Mouse (Mus musculus): ENCODE measurements around the gene Ctu2.
A peak's percentile ranks its signal among the peaks of the same experiment; 100 is the strongest.

The Ctu2 gene

DNA sequence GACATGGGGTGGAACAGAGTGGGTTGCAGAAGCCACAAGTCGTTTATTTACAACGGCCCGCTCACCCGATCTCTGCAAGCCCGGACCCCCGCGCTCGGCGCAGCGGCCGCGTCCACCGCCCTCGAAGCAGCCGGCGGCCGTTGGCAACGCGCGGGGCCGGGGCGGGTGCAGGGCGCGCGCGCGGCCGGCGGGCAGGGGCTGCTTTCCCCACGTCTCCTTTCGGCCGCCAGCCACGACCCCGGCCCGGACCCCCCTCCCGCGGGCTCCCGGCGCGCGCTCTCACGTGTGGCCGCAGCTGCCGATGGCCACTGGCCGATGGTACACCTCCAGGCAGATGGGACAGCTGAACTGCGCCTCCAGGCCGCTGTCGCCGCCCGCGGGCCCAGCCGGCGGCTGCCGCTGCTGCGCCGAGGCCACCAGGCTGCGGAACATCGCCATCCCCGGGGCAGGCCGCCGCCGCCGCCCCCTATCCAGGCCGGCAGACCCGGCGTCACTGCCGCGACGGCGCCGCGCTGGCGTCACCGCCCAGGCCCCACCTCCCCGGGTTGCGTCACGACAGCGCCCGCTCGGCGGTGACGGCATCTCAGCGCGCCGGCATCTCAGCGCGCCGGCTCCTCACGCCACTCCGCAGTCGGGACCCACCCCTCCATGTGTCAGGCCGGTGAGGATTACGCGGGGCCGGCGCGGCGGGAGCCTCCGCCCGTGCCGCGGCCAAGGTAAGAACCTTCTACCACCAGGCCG, at the start of gene Ctu2, which contains the start of gene Rnf166:
Gene Ctu2, plus strand, starts transcription at position 564 of the 741 bp plus-strand sequence.
Gene Rnf166, minus strand, starts transcription at position 485 of the 741 bp plus-strand sequence.
- DNase-seq (ENCODE audit: low spot score in 2 of 2), result peak; percentile 89 to 92

DNA sequence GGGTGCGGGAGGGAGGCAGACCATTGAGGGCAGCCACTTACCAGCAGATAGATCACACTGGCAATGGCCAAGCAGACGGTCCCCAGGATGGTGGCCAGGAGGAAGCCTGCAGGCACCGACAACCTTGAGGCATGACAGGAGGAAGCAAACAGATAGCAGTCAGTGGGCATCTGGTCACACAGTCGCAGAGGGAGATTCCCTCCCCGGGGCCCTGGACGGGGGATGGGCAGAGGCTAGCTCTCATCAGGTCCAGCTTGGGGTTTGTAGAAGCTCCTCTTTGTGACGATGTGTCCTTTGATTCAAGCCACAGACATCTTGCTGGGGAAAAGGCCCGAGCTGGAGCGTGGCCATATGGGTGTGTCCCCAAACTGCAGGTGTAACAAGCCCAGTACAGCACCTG, 49.8 kb upstream of the Ctu2 start:
- DNase-seq (ENCODE audit: low spot score in 2 of 2), result no peak

DNA sequence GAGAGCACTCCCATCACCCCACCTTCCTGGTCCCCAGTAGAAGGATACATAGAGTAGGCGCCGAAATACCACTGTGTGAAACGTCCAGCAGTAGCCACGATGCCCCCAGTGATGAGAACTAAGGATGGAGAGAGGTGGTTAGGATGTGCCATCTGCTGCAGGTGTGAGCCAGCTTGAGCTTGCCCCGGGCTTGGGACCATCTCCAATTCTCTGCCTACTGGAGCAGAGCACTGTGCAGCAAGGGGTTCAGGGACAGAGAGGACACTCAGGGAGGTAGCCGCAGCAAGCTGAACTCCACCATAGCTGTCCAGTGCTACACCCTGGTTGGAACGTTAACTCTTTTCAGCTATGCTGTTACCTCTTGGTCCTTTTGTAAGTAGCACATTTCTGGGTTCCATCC, 48.3 kb upstream of the Ctu2 start:
- DNase-seq (ENCODE audit: low spot score in 2 of 2), result no peak

DNA sequence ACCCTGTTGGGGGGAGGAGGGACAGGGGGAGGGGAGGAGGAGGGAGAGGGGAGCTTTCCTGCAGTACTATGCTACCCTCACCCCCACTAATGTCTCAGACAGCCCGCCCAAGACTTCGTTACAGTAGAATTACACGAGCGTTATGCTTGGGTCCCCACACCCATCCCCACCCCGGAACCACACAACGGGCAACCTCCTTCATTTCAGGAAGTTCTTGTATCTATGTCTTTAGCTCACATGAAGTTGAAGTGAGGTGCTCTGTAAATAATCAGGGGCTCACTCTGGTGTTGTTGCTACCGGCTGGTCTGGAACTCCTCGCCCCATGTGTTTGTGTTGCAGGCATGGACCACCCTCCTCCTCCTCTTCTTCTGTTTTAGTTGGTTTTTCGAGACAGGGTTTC, 47.8 kb upstream of the Ctu2 start:
- DNase-seq (ENCODE audit: low spot score in 2 of 2), result no peak

DNA sequence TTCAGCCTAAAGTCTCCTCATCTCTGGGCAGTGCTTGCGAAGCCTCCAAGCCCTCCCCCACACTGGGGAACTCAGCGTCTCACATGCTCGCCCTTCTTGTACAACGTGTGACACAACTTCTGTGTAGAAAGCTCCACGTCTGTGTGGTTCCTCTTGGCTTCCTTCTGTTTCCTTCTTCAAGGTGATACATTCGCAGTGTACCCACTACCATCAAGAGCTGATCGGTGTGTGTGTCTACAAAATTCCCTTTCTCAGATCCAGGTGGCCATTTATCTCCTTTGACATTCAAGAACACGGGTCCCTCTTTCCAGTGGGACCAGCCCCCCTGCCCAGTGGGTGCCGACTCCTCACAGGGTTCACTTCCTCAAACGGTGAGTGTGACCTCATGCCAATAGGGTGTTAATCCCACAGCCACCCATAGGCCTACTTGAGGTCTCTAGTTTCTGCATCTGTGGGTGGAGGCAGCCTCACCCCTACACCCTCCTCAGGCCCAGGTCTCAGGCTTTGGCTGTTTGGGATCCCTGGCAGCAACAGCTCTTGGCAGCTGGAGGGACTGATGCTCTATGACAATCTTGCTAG, 45.8 kb upstream of the Ctu2 start:
- DNase-seq (ENCODE audit: low spot score in 2 of 2), result no peak

DNA sequence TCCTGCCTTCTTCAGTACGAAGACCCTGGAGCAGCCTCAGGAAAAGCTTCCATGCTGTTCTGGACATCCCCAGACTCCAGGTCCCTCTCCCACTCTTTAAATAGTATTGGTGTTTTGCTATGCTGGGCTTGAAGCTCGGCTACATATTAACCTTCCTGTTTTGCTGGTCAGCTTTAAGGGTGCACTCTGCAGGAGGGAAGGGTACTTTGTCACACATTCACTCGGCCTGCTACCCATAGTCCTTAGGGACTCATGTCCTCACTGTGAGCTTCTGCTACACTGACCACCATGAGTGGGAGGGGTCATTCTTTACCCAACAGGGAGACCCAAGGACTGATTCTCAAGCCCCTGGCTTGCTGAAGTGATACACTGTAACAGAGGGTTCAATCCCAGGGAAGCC, 45.3 kb upstream of the Ctu2 start:
- no peak for DNase-seq (ENCODE audit: low spot score in 2 of 2)

DNA sequence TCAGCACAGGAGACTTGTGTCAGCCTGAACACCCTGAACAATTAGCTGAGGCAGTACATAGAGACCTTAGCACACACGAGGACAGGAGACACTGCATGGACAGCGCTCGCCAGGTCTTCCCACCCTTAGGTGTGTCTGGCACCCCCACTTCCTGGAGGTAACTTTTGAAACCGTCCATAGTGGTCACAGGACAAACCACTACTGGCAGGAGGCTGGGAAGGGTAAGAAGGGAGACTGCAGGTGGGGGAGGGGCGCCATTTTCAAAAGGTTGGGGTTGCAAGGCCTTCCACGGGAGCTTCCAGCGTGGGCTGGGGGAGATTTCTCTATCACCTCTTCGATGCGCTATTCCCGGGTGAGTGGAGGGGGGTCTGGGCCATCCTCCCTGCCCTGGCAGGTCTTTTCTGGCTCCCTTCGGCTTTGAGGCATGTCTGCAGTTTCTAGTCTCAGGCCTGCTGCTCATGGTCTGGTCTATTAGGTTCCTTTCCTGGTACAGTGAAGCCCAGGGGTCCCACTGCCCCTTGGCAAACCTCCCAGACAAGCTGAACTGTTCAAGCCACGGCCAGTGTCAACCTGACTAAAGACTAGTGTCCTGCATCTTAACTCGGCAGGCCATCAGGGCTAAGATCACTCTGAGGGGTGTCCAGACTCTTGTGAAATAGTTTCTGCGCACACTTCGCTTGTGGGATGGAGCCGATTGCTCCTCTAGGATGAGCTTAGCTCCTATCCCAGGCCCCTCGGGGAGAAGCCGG, 44.1 kb upstream of the Ctu2 start:
- DNase-seq (ENCODE audit: low spot score in 2 of 2), result no peak

DNA sequence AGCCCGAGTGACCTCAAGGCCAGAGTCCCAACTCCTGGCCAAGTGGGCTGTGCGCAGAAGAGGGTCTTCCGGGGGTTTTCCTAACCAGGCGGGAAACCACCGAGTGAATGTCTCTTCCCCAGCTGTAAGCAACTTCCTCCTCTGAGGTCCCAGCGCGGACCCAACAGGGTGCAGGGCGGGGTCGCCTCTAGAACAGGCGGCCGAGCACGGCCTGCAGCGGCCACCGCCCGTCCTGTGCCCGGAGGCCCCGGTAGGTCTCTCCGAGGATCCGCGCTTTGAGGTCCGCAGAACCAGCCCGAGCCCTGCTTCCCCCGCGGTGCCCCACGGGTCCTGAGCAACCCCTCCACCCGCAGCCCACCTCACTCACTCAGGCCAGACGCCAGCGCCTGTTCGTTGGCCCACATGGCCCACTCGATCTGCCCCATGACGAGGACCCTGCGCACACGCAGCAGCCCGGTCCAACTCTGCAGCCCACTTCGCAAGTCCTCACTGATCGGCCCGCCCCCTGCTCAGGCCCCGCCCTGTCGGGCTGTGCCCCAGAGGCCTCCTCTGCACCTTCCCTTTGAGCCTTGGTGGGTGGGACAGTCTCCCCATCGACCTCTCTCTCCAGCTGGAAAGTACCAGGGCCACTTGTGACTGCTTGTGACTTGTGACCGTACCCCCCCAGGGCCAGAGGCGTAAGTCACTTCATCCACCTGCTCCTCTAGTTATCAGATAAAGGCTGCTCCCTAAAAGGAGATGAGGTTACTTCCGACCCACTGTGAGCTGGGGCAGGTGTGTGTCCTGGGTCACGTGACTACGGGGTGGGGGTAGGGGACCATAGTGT, 43.3 kb upstream of the Ctu2 start, which contains the start of gene Cyba:
Gene Cyba, minus strand, starts transcription at position 488 of the 826 bp plus-strand sequence.
- no peak for DNase-seq (ENCODE audit: low spot score in 2 of 2)

DNA sequence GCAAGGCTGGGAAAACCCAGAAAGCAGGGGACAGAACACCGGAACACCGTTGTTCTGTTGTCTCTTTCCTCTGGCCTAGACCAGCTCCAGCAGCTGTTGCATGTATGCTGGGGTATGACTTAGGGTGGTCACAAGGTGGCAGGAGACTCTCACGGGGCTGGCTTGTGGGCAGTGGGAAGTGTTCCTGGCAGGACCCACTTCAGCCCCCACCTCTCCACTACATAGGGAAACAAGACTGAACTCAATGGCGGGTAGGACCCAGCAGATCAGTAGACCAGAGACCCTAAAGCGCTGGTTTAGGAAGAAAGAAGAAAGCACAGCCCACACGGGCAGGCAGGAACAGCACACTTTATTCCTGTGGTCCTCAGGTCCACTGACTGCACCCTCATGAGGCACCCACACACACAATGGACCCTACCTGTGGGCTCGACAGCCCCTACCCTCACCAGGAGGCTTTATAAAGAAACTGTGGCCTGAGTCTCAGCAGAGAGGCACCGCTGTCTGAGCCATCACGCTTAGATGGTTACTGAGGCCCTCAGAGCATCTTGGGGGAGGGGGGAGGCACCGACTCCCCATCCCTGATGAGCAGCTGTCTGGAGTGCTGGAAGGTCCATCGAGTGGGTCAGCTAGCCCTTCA, 42.6 kb upstream of the Ctu2 start:
- DNase-seq (ENCODE audit: low spot score in 2 of 2), result no peak

DNA sequence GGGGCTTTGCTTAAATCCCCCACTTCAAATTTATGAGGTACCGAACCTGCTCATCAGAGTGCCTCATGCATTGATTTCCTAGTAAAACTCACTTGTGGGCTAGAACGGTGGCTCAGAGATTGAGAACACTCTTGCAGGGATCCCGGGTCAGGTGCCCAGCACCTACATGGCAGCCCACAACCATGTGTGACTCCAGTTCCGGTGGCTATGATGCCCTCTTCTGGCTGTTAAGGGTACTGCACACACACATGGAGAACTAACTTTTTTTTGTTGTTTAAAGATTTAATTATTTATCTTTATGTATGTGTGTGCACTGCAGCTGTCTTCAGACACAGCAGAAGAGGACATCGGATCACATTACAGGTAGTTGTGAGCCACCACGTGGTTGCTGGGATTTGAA, 40.6 kb upstream of the Ctu2 start:
- DNase-seq (ENCODE audit: low spot score in 2 of 2), result no peak

DNA sequence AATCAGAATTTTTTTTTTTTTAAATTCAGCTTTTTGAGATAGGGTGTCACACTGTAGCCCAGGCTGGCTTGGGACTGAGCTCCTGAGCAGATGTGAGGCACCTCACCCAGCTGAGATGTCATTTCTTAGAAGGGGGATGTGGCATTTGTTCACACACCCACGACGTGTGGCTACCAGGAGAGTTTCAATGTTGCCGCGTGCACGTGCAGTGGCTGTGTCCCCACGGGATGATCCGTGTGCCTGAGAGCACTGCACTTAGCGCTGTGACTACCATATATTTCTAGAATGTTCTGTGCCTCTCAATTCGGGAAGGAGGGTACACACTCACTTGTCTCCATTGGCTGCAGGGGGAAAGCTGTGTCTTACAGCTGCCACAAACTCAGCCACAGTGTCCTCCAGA, 39.8 kb upstream of the Ctu2 start:
- no peak for DNase-seq (ENCODE audit: low spot score in 2 of 2)

DNA sequence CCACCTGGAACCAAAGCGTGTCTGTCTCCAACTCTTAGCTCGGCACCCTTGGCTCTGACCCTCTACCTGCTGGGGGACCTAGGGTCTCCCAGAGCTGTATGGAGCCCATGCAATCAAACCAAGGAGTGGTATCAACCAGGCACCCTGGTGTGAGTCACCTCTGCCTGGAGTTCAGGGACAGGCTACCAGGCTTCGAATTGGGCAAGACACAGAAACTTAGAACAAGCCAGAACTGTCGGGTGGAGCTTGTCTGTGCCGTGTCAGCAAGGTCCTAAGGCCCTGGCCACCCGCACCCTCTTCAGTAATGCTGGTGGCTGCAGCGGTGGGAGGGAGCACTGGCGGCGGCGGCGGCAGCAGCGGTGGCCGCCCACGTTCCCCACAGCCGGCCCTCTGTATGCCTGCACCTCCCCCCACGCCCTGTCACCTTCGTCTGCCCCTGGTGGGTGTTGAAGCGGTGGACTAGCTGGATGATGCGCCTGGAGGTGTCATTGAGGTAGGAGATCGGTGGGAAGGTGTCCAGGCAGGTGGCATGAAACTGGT, 39.3 kb upstream of the Ctu2 start:
- no peak for DNase-seq (ENCODE audit: low spot score in 2 of 2)

DNA sequence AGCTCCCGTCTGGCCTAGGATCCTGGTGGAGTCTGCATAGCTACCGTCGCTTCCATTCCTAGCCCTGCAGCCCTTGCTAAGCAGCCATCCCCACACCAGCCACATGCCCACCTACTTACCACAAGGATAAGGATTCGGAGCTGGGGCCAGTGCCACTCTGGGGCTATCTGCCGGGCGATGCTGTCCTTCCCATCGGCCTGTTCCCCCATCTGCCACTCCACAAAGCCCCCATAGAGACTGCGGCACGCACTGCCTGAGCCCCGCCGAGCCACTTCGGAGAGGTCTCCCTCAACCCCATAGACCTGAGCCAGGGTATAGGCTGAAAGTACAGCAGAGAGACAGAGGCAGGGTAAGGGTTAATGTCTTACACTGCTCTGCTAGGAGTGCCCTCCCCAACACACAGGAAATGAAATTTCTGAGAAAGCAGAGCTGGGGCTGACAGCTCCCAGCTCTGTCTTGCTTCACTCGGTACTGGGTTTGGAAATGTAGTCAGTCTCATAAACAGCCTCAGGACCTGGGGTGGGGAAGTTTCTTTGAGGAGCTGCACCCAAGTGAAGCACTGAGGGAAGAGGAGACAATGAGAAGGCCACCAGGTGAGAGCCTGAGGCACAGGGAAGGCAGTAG, 38.1 kb upstream of the Ctu2 start:
- no peak for DNase-seq (ENCODE audit: low spot score in 2 of 2)

DNA sequence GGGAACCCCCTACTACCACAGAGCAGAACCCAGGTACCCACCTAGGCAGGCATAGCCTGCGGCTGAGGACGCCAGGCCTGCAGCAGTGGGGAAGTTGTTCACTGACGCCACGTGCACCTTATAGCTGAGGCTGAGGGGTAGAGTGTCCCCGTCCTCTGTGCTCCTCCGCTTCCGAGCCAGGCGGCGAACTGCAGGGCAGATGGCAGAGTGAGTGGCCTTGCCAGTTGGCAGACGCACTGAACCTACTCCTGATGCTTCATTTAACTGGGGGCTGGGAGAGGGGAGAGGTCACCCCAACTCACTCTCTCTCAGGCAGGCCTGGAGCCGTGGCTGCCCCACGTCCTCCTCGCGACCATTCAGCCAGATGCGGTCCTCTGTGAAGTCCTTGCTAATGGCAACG, 36.6 kb upstream of the Ctu2 start:
- no peak for DNase-seq (ENCODE audit: low spot score in 2 of 2)

DNA sequence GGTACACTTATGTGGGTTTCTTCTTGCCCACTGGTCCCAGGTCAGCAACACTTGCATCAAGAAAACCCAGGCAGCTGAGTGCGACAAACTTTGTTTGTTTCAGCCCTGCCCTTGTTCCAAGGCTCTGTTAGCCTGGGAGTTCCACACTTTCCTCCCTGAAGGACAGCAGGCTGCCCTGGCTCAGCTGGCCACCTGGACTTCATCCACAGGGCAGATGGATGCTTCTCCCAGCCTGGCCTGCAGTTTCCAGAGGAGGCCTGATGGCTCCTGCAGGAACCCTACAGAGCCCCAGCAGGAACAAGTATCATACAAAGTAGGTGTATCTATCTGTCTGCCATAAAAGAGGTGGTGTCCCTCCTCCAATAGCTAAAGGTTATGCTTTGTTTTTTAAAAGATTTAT, 34.6 kb upstream of the Ctu2 start:
- no peak for DNase-seq (ENCODE audit: low spot score in 2 of 2)

DNA sequence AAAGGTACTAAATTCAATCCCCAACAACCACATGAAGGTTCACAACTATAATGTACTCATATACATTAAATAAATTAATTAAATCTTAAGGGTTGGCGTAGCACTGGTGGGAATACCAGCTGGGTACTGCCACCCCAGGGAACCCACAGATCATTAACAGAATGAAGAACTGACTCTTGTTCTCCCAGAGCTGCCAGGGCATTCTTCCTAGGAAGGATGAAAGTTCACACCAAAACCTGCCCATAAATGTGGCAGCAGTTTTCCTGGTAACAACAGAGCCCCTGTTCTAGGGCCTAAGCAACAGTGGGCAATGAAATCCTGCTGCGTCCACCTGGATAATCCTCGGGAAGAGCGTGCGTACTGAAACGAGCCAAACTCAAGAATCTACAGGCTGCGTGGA, 33.6 kb upstream of the Ctu2 start:
- DNase-seq (ENCODE audit: low spot score in 2 of 2), result no peak

DNA sequence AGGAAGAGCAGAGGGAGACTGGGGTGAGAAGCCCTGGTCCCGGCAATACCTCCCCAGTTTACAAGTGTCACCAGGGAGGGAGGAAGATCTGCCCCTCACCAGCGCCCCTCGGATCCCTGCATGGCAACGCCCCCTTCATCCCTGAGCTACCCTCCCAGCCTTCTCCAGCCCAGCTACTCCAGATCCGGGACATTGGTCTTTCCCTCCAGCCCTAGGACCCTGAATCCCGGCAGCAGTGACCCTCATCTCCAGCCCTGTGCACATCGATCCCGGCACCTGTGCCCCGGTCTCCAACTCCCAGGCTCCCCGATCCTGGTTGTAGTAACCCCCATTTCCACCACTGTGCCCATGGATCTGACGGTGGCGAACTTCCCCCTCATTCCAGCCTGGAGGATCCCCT, 33.2 kb upstream of the Ctu2 start:
- DNase-seq (ENCODE audit: low spot score in 2 of 2), result no peak

DNA sequence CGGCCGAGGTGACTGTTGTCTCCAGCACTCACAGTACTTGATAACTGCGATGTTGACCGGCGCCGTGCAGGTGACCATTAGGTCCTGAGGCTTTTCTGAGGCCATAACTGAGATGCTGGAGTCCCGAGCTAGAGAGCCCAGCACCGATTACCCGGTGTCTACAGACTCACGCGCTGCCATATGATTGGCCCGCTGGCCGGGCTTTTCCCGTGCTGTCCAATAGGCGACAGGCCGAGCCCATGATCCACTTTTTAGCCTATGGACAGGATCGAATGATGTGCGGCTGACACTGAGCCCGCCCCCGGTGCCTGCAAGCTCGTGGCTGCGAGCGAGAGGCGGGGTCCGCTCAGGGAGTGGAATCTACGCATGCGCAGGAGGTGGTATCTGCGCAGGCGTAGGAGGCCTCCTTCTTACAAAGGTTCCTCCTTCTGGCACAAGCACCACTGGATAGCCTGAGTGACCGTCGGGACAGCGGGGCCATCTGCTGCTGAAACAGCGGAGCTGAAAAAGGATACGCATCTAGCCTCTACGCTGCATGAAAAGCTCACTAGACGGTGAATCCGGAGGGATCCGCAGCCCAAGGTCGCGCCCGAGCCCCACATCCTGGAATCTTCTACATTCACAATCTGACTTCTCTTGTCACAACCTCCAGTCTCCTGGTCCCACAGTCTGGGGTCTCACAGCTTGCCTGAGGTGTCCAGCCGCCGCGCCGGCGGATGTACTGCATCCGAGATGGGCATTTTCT, 32.5 kb upstream of the Ctu2 start, which contains the start of gene Mvd:
Gene Mvd, minus strand, starts transcription at position 161 of the 745 bp plus-strand sequence.
- DNase-seq (ENCODE audit: low spot score in 2 of 2), result peak; percentile 99

DNA sequence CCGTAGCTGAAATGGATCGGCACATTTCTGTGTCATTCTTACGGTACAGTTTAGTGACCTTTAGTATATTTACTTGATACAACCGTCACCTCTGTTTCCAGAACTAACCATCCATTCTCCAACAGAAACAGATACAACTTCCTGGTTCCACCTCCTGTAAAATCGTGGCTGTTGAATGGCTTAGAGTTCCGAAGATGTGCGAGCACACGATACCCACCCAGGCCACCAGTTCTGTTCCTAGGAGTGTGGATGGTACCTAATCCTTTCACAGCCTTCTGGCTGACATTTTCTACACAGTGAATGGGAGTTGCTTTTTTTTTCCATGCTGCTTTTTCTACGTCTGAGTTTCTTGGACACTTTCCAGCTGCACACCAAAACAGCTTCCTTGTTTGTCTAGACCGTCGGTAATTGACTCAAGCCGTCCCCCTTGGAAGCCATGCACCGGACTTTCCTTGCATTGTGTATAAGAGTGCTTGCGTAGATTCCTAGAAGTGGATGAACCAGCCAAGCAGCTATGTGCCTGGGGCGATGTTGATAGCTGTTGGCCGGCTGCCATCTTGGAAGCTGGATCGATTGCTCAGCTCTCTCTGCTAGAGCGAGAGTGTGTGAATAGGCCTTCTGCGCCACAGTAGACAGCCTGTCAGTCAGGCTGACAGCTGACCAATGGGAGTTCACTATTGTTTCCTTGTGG, 31.7 kb upstream of the Ctu2 start:
- peak; percentile 79 to 86 for DNase-seq (ENCODE audit: low spot score in 2 of 2)
